Mouse (Mus musculus): ENCODE data around the gene Gm815.

DNA sequence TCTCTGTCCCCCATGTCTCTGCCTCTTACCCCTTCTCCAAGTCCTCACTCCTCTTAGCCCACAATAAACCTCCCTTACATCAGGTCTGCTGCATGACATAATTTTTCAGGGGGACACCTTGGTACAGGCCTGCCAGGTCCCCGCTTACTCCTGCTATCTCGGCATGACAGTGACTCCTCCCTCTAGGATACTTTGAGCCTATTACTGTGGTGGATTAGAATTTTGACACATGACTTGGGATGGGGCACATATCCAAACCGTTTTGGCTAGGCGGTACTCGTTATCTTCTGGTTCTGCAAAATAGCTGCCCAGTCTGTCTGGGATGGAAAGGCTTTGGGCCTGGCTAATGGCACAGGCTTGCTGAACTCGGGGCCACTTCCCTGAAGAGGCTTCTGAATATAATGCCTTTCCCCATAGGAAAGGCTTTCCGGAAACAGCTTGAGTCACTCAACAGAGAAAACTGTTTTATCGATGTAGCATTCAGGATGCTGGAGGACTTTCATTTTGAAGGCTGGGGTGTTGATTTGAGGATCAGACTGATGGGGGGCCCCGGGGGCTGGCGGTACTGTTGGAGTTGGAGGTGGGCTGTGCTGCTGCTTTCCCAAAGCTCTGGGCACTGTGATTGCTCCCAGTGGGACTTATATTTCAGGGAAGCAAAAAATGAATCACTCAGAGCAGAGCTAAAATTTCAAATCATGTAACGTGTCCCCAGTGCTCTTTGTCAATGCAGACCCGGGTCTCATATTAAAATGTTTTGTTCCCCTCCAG, 27.1 kb upstream of the Gm815 start:
- TF ChIP-seq CTCF (IDR thresholded peaks at IDR 0.05; ENCODE audit: low read depth, low read length) = no peak
- no peak for TF ChIP-seq TAL1 (conservative IDR thresholded peaks at IDR 0.05; ENCODE audit: low read depth, low read length)
- no peak for TF ChIP-seq GATA1 (IDR thresholded peaks at IDR 0.05; ENCODE audit: borderline replicate concordance, low read length)
